Mouse (Mus musculus): ENCODE measurements at regions not wholly inside any gene's neighbourhood (a gene's known extent, or its start where the extent isn't known, plus 50 kb on each side); places are given as distances from the start of the nearest gene placed in this dataset.
"Not testable (repeated sequence)": the region's sequence is repeated elsewhere in the genome, so short reads cannot be mapped to it uniquely, and the experiment has no call there.

GRCm38 (mm10) chr15:25236191-25236723 lies 177.3 kb downstream of the Basp1 start:
- no peaks in the 10 kb centered on the region for H3K27me3 ChIP-seq
- no peak overlapping the region for H3K4me3 ChIP-seq
- WGBS, result 74% methylated on average over 6 of the region's 6 CpGs
- no peak for ATAC-seq (ENCODE audit: low FRiP score, low read depth)
- H3K4me2 ChIP-seq (replicated peaks), result no peak overlapping the region
- H3K4me1 ChIP-seq, result no peaks in the 10 kb centered on the region
- H3K36me3 ChIP-seq, result no peaks in the 10 kb centered on the region
- H3K27ac ChIP-seq (replicated peaks), result no peak overlapping the region
- no peak overlapping the region for H3K9ac ChIP-seq (replicated peaks)
- H3K9me3 ChIP-seq, result no peaks in the 10 kb centered on the region

GRCm38 (mm10) chr15:25234064-25234700 lies 179.4 kb downstream of the Basp1 start:
- Histone ChIP-seq H3K27ac (replicated peaks) (no peak overlapping the region), H3K4me3 (no peak overlapping the region), H3K27me3 (no peaks in the 10 kb centered on the region), H3K36me3 (no peaks in the 10 kb centered on the region), H3K4me2 (replicated peaks) (no peak overlapping the region), H3K9me3 (no peaks in the 10 kb centered on the region), H3K9ac (replicated peaks) (no peak overlapping the region), H3K4me1 (no peaks in the 10 kb centered on the region)
- 91% methylated on average over 10 of the region's 10 CpGs for WGBS
- no peak for ATAC-seq (ENCODE audit: low FRiP score, low read depth)

DNA sequence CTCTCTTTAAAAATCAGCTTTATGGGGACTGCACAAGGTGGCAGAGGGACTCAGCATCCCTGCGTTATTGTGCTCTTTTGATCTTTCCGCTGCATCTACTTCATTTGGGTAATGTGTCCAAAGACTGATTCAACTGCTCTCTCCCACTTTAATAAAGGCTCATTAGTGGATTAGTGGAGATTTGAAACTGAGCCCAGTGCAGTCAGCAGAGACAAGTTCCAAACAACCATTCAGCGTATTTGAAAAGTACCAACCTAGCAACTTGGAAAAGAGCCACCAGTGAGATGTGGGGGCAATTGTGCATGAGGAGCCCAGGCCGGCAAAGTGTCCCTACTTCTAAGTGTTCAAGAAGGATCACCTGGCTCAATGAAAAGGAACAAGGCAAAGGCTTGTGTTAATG lies 183.4 kb downstream of the Basp1 start:
- H3K9ac ChIP-seq (replicated peaks), result no peak overlapping the region
- H3K4me1 ChIP-seq, result no peaks in the 10 kb centered on the region
- no peaks in the 10 kb centered on the region for H3K9me3 ChIP-seq
- H3K36me3 ChIP-seq, result no peaks in the 10 kb centered on the region
- H3K27ac ChIP-seq (replicated peaks), result no peak overlapping the region
- H3K27me3 ChIP-seq, result no peaks in the 10 kb centered on the region
- no peak overlapping the region for H3K4me3 ChIP-seq
- ATAC-seq (ENCODE audit: low FRiP score, low read depth), result peak; percentile 38; the same call in 1 of the 2 replicates
- WGBS, result 70% methylated on average over 4 of the region's 4 CpGs
- H3K4me2 ChIP-seq (replicated peaks), result no peak overlapping the region

GRCm38 (mm10) chr15:25229807-25230206 lies 183.8 kb downstream of the Basp1 start:
- Histone ChIP-seq H3K9ac (replicated peaks) (no peak overlapping the region), H3K27me3 (no peaks in the 10 kb centered on the region), H3K4me3 (no peak overlapping the region), H3K9me3 (no peaks in the 10 kb centered on the region), H3K4me1 (no peaks in the 10 kb centered on the region), H3K4me2 (replicated peaks) (no peak overlapping the region), H3K27ac (replicated peaks) (no peak overlapping the region), H3K36me3 (no peaks in the 10 kb centered on the region)
- no peak for ATAC-seq (ENCODE audit: low FRiP score, low read depth)
- WGBS, result 90% methylated on average over 11 of the region's 11 CpGs

GRCm38 (mm10) chr15:25227496-25227895 lies 186.1 kb downstream of the Basp1 start:
- Histone ChIP-seq H3K4me1 (no peaks in the 10 kb centered on the region), H3K4me3 (no peak overlapping the region), H3K9ac (replicated peaks) (no peak overlapping the region), H3K27ac (replicated peaks) (no peak overlapping the region), H3K9me3 (no peaks in the 10 kb centered on the region), H3K4me2 (replicated peaks) (no peak overlapping the region), H3K27me3 (no peaks in the 10 kb centered on the region), H3K36me3 (no peaks in the 10 kb centered on the region)
- 72% methylated on average over 7 of the region's 7 CpGs for WGBS
- ATAC-seq (ENCODE audit: low FRiP score, low read depth), result no peak

DNA sequence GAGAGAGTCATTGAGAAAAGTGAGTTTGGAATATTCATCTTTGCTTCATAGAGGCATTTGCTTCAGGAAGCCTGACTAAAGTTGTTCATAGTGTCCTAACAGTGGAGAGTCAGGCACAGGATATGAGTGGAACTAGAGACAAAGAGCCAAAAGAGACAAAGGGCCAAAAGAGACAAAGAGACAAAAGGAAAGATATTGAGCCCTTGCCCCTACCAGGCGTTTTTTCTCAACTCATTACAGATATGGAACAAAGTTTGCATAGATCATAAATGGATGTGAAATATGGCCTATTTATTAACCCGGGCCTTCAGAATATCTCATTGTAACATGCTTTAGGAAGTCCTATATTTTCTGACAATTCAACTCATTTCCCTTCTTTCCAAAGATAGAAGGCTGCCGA lies 187.6 kb downstream of the Basp1 start:
- ATAC-seq (ENCODE audit: low FRiP score, low read depth), result no peak
- H3K4me2 ChIP-seq (replicated peaks), result no peak overlapping the region
- H3K9ac ChIP-seq (replicated peaks), result no peak overlapping the region
- H3K27me3 ChIP-seq, result no peaks in the 10 kb centered on the region
- H3K9me3 ChIP-seq, result no peaks in the 10 kb centered on the region
- H3K27ac ChIP-seq (replicated peaks), result no peak overlapping the region
- H3K4me1 ChIP-seq, result no peaks in the 10 kb centered on the region
- H3K4me3 ChIP-seq, result no peak overlapping the region
- no peaks in the 10 kb centered on the region for H3K36me3 ChIP-seq
- 26% methylated on average over 3 of the region's 3 CpGs for WGBS

DNA sequence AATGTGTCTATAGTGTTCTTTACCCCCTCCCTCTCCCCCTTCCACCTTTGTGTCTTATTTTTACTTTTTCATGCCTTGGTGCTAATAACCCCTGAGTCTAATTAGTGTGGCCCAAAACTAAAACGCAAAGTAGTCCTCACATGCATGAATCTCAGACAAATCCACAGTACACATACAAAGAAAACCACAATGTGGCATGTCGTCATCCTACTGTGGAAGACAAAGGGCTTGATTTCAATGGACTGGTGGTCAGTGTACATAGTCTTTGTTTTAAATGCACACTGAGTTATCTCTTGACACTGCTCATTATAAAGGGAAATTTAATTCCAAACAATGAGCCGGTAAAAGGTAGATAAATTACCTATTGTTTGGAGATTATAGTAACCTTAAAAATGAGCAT lies 188.1 kb downstream of the Basp1 start:
- Histone ChIP-seq H3K36me3 (no peaks in the 10 kb centered on the region), H3K4me3 (no peak overlapping the region), H3K4me2 (replicated peaks) (no peak overlapping the region), H3K27me3 (no peaks in the 10 kb centered on the region), H3K9ac (replicated peaks) (no peak overlapping the region), H3K4me1 (no peaks in the 10 kb centered on the region), H3K27ac (replicated peaks) (no peak overlapping the region), H3K9me3 (no peaks in the 10 kb centered on the region)
- WGBS, result 35% methylated on average over 3 of the region's 3 CpGs
- ATAC-seq (ENCODE audit: low FRiP score, low read depth), result no peak

DNA sequence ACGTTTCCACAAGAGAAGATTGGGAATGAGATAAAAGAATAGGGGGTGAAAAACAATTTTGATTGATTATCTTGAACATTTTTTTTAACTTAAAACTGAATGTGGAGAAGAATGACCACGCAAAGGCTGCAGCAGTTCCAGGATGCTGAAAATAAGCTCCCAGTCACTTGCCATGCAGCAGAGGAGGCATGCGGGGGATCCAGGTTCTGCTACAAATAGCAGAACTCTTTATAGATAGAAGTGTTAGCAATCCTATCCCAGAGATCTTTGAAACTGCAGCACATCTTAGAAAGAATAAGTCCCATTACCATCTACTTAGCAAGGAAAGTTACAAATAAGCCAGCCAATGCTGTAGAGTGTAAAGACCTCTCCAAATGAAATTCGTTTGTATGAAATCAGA lies 191.8 kb downstream of the Basp1 start:
- no peaks in the 10 kb centered on the region for H3K4me1 ChIP-seq
- no peak overlapping the region for H3K4me3 ChIP-seq
- no peaks in the 10 kb centered on the region for H3K9me3 ChIP-seq
- H3K36me3 ChIP-seq, result no peaks in the 10 kb centered on the region
- H3K27me3 ChIP-seq, result no peaks in the 10 kb centered on the region
- WGBS, result 89% methylated on average over 4 of the region's 4 CpGs
- no peak for ATAC-seq (ENCODE audit: low FRiP score, low read depth)
- no peak overlapping the region for H3K27ac ChIP-seq (replicated peaks)
- H3K4me2 ChIP-seq (replicated peaks), result no peak overlapping the region
- no peak overlapping the region for H3K9ac ChIP-seq (replicated peaks)

DNA sequence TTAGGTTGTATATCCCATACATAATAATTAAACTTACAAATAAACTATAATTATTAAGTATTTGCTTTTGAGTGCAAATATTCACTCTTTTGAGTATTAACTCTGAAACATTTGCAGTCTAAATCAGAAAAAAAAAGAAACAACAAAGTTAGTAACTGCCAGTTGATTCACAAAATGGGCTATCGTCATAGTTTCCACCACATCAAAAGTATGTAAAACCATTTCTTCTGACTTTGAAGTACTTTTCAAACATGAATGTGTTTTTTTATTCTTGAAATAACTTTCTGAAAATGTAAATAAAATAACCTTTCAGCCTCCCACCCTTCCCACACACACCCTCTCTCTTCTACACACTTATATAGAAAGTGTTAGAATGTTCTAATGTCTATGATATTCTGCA lies 197.2 kb downstream of the Basp1 start:
- Histone ChIP-seq H3K27ac (replicated peaks) (no peak overlapping the region), H3K4me1 (no peaks in the 10 kb centered on the region), H3K9ac (replicated peaks) (no peak overlapping the region), H3K9me3 (no peaks in the 10 kb centered on the region), H3K27me3 (no peaks in the 10 kb centered on the region), H3K4me3 (no peak overlapping the region), H3K4me2 (replicated peaks) (no peak overlapping the region), H3K36me3 (no peaks in the 10 kb centered on the region)
- ATAC-seq (ENCODE audit: low FRiP score, low read depth), result no peak
- 98% methylated on average over 1 of the region's 1 CpGs for WGBS

- H3K27me3 ChIP-seq, result no peaks in the 10 kb centered on the region
- H3K9me3 ChIP-seq, result no peaks in the 10 kb centered on the region
- H3K4me3 ChIP-seq, result no peak overlapping the region
- H3K4me2 ChIP-seq (replicated peaks), result no peak overlapping the region
- H3K36me3 ChIP-seq, result no peaks in the 10 kb centered on the region
- no peak overlapping the region for H3K27ac ChIP-seq (replicated peaks)
- no peak overlapping the region for H3K9ac ChIP-seq (replicated peaks)
- no peak for ATAC-seq (ENCODE audit: low FRiP score, low read depth)
- 87% methylated on average over 3 of the region's 3 CpGs for WGBS
- H3K4me1 ChIP-seq, result no peaks in the 10 kb centered on the region
Measured at GRCm38 (mm10) chr15:25202097-25202496, 211.5 kb downstream of the Basp1 start.

DNA sequence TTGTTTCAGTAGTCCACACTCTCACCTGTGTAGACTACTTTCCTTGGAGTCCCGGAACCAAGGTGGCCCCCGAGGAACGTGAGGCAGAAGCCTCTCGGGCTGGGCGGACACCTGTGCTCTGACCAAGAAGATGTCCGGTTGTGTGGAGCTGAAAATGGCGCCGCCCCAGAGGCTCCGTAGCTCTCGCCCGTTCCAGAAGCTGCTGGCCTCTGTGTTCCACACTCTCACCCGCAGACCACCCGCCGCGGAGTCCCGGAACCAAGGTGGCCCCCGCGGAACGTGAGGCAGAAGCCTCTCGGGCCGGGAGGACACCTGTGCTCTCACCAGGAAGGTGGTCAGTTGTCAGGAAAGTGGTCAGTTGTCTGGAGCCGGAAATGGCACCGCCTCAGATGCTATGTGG lies 213.3 kb downstream of the Basp1 start:
- not testable (repeated sequence) for H3K4me3 ChIP-seq; ATAC-seq (ENCODE audit: low FRiP score, low read depth); H3K9me3 ChIP-seq; H3K36me3 ChIP-seq; H3K4me2 ChIP-seq (replicated peaks); H3K27ac ChIP-seq (replicated peaks); H3K4me1 ChIP-seq; H3K9ac ChIP-seq (replicated peaks); H3K27me3 ChIP-seq
- 95% methylated on average over 23 of the region's 23 CpGs for WGBS

GRCm38 (mm10) chr15:25187881-25188326 lies 225.7 kb downstream of the Basp1 start:
- Histone ChIP-seq H3K36me3 (no peaks in the 10 kb centered on the region), H3K9me3 (no peaks in the 10 kb centered on the region), H3K27ac (replicated peaks) (no peak overlapping the region), H3K4me1 (no peaks in the 10 kb centered on the region), H3K4me3 (no peak overlapping the region), H3K27me3 (no peaks in the 10 kb centered on the region), H3K4me2 (replicated peaks) (no peak overlapping the region), H3K9ac (replicated peaks) (no peak overlapping the region)
- WGBS, result 67% methylated on average over 2 of the region's 2 CpGs
- no peak for ATAC-seq (ENCODE audit: low FRiP score, low read depth)

DNA sequence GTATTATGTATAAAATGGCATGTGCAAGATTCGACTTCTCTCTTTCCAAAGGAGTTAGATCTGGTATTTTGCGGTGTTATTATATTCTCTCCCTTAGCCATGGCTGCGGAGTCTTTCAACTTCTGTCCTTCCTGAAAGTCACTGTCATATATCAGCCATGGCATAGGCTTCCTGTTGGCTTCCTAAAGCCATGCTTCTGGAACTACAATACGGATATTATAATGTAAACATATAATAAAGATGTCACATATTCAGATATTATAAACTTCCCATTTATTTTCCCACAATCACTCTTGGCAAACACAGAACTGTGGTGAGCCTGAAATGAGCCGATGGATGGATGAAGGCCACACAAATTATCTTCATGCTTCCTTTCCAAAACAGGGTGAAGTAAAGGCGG lies 240.8 kb downstream of the Basp1 start:
- no peaks in the 10 kb centered on the region for H3K9me3 ChIP-seq
- H3K36me3 ChIP-seq, result no peaks in the 10 kb centered on the region
- 91% methylated on average over 6 of the region's 6 CpGs for WGBS
- H3K4me3 ChIP-seq, result no peak overlapping the region
- H3K27me3 ChIP-seq, result no peaks in the 10 kb centered on the region
- no peak overlapping the region for H3K27ac ChIP-seq (replicated peaks)
- no peaks in the 10 kb centered on the region for H3K4me1 ChIP-seq
- ATAC-seq (ENCODE audit: low FRiP score, low read depth), result no peak
- no peak overlapping the region for H3K9ac ChIP-seq (replicated peaks)
- H3K4me2 ChIP-seq (replicated peaks), result no peak overlapping the region

Measured in midbrain, embryonic 12.5 days (tissue).